26 mouse cellular contexts compared by ENCODE assay signal in the genomic region with DNA sequence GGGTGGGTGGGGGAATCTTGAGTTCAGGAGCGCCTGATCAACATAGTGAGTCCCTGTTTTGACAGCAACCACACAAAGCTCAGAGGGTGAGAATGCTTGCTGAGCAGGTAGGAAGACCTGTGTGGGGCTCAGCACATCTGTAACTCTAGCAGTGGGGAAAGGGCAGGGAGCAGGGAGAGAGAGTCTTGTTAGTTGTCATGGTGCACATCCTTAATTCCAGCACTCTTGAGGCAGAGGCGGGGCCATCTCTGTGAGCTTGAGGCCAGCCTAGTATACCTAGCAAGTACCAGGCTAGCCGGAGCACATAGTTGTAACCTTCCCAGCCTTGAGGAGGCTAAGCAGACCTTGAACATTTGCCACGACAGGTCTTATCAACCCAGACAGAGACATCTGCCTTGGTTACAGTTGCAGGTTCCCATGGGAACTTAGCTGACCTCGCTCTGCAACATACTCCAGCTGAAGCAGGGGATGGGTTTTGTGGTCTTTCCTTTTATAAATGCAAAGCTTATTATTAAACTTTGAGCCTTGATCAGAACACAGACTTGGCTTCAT. TPM values are rescaled to one million over a fixed set of nuclear protein-coding genes. Genes with fewer than 3 reads are reported as not detected.
DNase-seq lines count a peak whose midpoint lies in the region; ATAC-seq and TF ChIP-seq lines count a peak whose summit lies in the region.
"Had no signal": no experiment of that assay in that cellular context is flagged by ENCODE, and none has a peak within 500 bp of the region (broad histone marks: within the 10 kb centered on the region; RNA-seq: fewer than 3 reads in every experiment).

No protein-coding gene starts in this region.

- H3K4me1 ChIP-seq in liver, postnatal 0 days (ENCODE audit: insufficient read depth): peaks cover 21% of the 10 kb centered on the region
- H3K4me1 ChIP-seq in liver, embryonic 11.5 days (replicated peaks; ENCODE audit: control insufficient read depth, insufficient read depth, low read length): no peaks in the 10 kb centered on the region
- H3K4me1 ChIP-seq: heart, embryonic 12.5 days had no signal

- no peak for TF ChIP-seq EP300 in liver, postnatal 0 days (IDR thresholded peaks at IDR 0.05; ENCODE audit: low read depth)

- ATAC-seq in liver, postnatal 0 days: no peak
- no peak for ATAC-seq in liver, embryonic 11.5 days (replicated peaks; ENCODE audit: low FRiP score)
- ATAC-seq: forebrain, embryonic 15.5 days had no signal

- no peak for TF ChIP-seq CTCF in liver, postnatal 0 days (IDR thresholded peaks at IDR 0.05; ENCODE audit: low read depth)

- no peaks in the 10 kb centered on the region for H3K36me3 ChIP-seq in liver, postnatal 0 days (replicated peaks; ENCODE audit: insufficient read depth, low read length)
- no peaks in the 10 kb centered on the region for H3K36me3 ChIP-seq in liver, embryonic 11.5 days (ENCODE audit: control insufficient read depth, insufficient read depth, low read length)
- H3K36me3 ChIP-seq: forebrain, embryonic 15.5 days had no signal

- H3K9ac ChIP-seq in liver, postnatal 0 days (replicated peaks): no peak overlapping the region
- no peak overlapping the region for H3K9ac ChIP-seq in liver, embryonic 11.5 days (ENCODE audit: low read depth, low read length)
- H3K9ac ChIP-seq: embryonic facial prominence, embryonic 15.5 days; forebrain, embryonic 15.5 days; heart, embryonic 12.5 days; hindbrain, embryonic 14.5 days had no signal

- H3K9me3 ChIP-seq in liver, postnatal 0 days (ENCODE audit: low read length): no peaks in the 10 kb centered on the region
- H3K9me3 ChIP-seq in liver, embryonic 11.5 days (ENCODE audit: control insufficient read depth, low read length): no peaks in the 10 kb centered on the region
- H3K9me3 ChIP-seq: embryonic facial prominence, embryonic 15.5 days; forebrain, embryonic 15.5 days; heart, embryonic 12.5 days had no signal

- H3K27me3 ChIP-seq in liver, postnatal 0 days (ENCODE audit: insufficient read depth, low read length): no peaks in the 10 kb centered on the region
- H3K27me3 ChIP-seq in liver, embryonic 11.5 days (replicated peaks; ENCODE audit: control insufficient read depth, insufficient read depth, low read length): no peaks in the 10 kb centered on the region
- H3K27me3 ChIP-seq: embryonic facial prominence, embryonic 15.5 days; forebrain, embryonic 15.5 days; heart, embryonic 12.5 days had no signal

- H3K4me2 ChIP-seq in liver, postnatal 0 days (ENCODE audit: low read depth, low read length): no peak overlapping the region
- no peak overlapping the region for H3K4me2 ChIP-seq in liver, embryonic 11.5 days
- H3K4me2 ChIP-seq: embryonic facial prominence, embryonic 15.5 days; forebrain, embryonic 15.5 days; heart, embryonic 12.5 days; hindbrain, embryonic 14.5 days had no signal

- DNase-seq in liver, postnatal 0 days: no peak
- DNase-seq in liver, embryonic 11.5 days (ENCODE audit: low spot score): no peak
- peak; percentile 45 for DNase-seq in testis, postnatal 14 days (ENCODE audit: low spot score)
- no peak for DNase-seq in testis, postnatal 10 days (ENCODE audit: low spot score)
- peak; percentile 43 for DNase-seq in induced T-regulatory cell, adult 2 months (ENCODE audit: low read depth)
- no peak for DNase-seq in thymus, postnatal 0 days (ENCODE audit: low spot score)
- DNase-seq in lung, postnatal 25 days (ENCODE audit: low spot score): no peak
- DNase-seq in adrenal gland, adult 8-10 months: no peak
- DNase-seq: adrenal gland, postnatal 25 days; cerebellum, adult 2 months; cerebellum, postnatal 14 days; embryo, embryonic 11 days; gastrocnemius, postnatal 10 days; heart, adult 2 months had no signal

- 68% methylated on average over 5 of the region's 5 CpGs for WGBS in liver, postnatal 0 days (ENCODE audit: insufficient replicate concordance)
- WGBS in liver, embryonic 11.5 days: 70% methylated on average over 5 of the region's 5 CpGs

- H3K27ac ChIP-seq in liver, postnatal 0 days (ENCODE audit: low read depth): peak overlapping the region; percentile 49; the same call in 1 of the 2 replicates
- no peak overlapping the region for H3K27ac ChIP-seq in liver, embryonic 11.5 days (ENCODE audit: low read depth, low read length)
- H3K27ac ChIP-seq: embryonic facial prominence, embryonic 15.5 days; forebrain, embryonic 15.5 days; heart, adult 2 months; hindbrain, embryonic 10.5 days; hindbrain, embryonic 14.5 days had no signal

- no peak overlapping the region for H3K4me3 ChIP-seq in liver, postnatal 0 days (ENCODE audit: low read depth, low read length)
- H3K4me3 ChIP-seq in liver, embryonic 11.5 days (ENCODE audit: low read depth, low read length): no peak overlapping the region
- H3K4me3 ChIP-seq: embryonic facial prominence, embryonic 15.5 days; forebrain, embryonic 15.5 days; heart, adult 2 months; heart, embryonic 12.5 days; hindbrain, embryonic 10.5 days had no signal

RNA-seq across cellular contexts. Expression of gene Samhd1, which starts 4.3 kb away (rescaled TPM):
- polyA plus RNA-seq in liver, postnatal 0 days (2015; fragmentation: Nextera tagmentation; extraction: Ambion mirVana): 16.5 and 17.3 TPM in 2 replicates
- polyA plus RNA-seq in liver, embryonic 11.5 days (2014; fragmentation: Nextera tagmentation; extraction: Ambion mirVana): 33.1 and 33.2 TPM in 2 replicates
- 23.5 and 25.5 TPM in 2 replicates for polyA plus RNA-seq in thymus, postnatal 0 days (2015; fragmentation: Nextera tagmentation; extraction: Ambion mirVana)
- 10 to 100 TPM; 22.4 to 38.9 (median 31.0) TPM for total RNA-seq in adrenal gland, adult 8-10 months (2022)

RNA-seq across cellular contexts. Expression of gene Tldc2, which starts 52.5 kb away (rescaled TPM):
- polyA plus RNA-seq in liver, postnatal 0 days (2015; fragmentation: Nextera tagmentation; extraction: Ambion mirVana): not detected in 2 replicates
- polyA plus RNA-seq in liver, embryonic 11.5 days (2014; fragmentation: Nextera tagmentation; extraction: Ambion mirVana): not detected in 2 replicates
- polyA plus RNA-seq in thymus, postnatal 0 days (2015; fragmentation: Nextera tagmentation; extraction: Ambion mirVana): not detected in 2 replicates
- total RNA-seq in adrenal gland, adult 8-10 months (2022): not detected
- total RNA-seq: adrenal gland, postnatal 25 days; common myeloid progenitor, adult 5-6 weeks; ES-E14; gastrocnemius, postnatal 10 days; gastrocnemius, postnatal 4 days; heart, adult 2 months; heart, postnatal 25 days had no signal
- polyA plus RNA-seq: embryonic facial prominence, embryonic 11.5 days; embryonic facial prominence, embryonic 15.5 days; forebrain, embryonic 11.5 days; forebrain, embryonic 15.5 days; heart, adult 2 months; heart, embryonic 12.5 days; heart, embryonic 16.5 days; hindbrain, embryonic 10.5 days; hindbrain, embryonic 14.5 days had no signal

Comparison
In these comparisons a context has a peak if more than half of its experiments do, and no peak if none do; other contexts are left out.
1. DNase-seq: peak in testis, postnatal 14 days (single experiment) and induced T-regulatory cell, adult 2 months (single experiment); none in liver, postnatal 0 days (single experiment), liver, embryonic 11.5 days (single experiment), testis, postnatal 10 days (single experiment), thymus, postnatal 0 days (single experiment), lung, postnatal 25 days (single experiment) and adrenal gland, adult 8-10 months (single experiment).